In the genomic region with DNA sequence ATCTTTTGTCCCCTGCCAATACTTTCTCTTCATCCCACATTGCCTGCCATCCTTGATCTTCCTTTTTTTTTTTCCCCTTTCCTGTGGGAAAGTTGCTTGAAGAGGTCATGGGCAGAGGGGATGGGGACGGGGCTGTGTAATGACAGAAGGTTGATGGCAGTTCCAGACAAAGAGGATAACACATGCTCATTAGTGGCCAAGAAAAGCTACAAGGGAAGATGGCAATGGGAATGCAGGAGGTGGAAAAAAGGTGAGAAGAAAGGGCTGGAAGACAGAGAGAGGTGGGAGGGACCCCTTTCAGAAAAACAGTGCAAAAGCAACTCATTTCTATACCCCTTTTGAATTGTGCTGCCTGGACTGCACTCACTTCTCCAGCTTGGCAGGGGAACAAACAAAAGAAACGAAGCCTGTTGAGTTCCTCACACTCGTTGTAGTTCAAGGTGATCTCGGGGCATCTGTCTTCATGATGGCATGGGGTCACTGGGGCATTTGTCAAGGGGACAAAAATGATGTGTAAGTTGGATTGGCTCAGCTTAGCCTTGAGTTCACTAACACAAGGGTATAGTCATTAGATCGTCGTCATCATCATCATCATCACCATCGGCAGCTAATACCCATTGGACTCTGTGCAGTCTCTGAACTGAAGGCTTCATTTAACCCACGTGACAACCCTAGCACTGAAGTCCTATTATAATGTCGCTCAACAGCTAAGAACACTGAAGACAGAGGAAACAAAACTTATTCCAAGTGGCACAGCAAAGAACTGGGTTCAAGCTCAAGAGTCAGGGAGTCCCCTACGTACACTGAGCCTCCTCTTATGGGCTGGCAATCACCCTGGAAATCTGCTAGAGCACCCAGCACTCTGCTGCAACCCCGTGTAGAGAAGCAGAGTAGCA, we compare ENCODE assay signal across 8 mouse cellular contexts. TPM values are rescaled to one million over a fixed set of nuclear protein-coding genes. Genes with fewer than 3 reads are reported as not detected.
A peak's percentile ranks its signal among the peaks of the same experiment; 100 is the strongest.
DNase-seq lines count a peak whose midpoint lies in the region; ATAC-seq and TF ChIP-seq lines count a peak whose summit lies in the region.
"Had no signal": no experiment of that assay in that cellular context is flagged by ENCODE, and none has a peak within 500 bp of the region (broad histone marks: within the 10 kb centered on the region; RNA-seq: fewer than 3 reads in every experiment).

No protein-coding gene starts in this region.

- WGBS in liver, adult 2 months, result 66% methylated on average over 11 of the region's 11 CpGs
- 34% methylated on average over 11 of the region's 11 CpGs for WGBS in hindbrain, embryonic 10.5 days
- WGBS in stomach, postnatal 0 days, result 72% methylated on average over 11 of the region's 11 CpGs

- no peak for TF ChIP-seq CTCF in liver, adult 2 months (IDR thresholded peaks at IDR 0.05; ENCODE audit: low read depth, low read length)
- no peak for TF ChIP-seq CTCF in stomach, postnatal 0 days (IDR thresholded peaks at IDR 0.05; ENCODE audit: low read depth)

- peak overlapping the region; percentile 82 for H3K27ac ChIP-seq in liver, adult 2 months (replicated peaks; ENCODE audit: insufficient read depth, low read depth, low read length)
- H3K27ac ChIP-seq in hindbrain, embryonic 10.5 days, result peak overlapping the region; percentile 100
- peak overlapping the region; percentile 93 for H3K27ac ChIP-seq in stomach, postnatal 0 days (replicated peaks)
- H3K27ac ChIP-seq: limb, embryonic 15.5 days had no signal

- no peak overlapping the region for H3K4me2 ChIP-seq in stomach, postnatal 0 days (replicated peaks; ENCODE audit: low read depth)
- H3K4me2 ChIP-seq: limb, embryonic 15.5 days had no signal

- ATAC-seq in stomach, postnatal 0 days (ENCODE audit: low FRiP score, low TSS enrichment), result no peak

- no peak overlapping the region for H3K9ac ChIP-seq in liver, adult 2 months (ENCODE audit: low read depth, low read length)
- H3K9ac ChIP-seq in stomach, postnatal 0 days (ENCODE audit: low read length), result 0 out of 2 replicates have a peak overlapping the region, but pooled peaks have one; percentile 13
- H3K9ac ChIP-seq: limb, embryonic 15.5 days had no signal

- DNase-seq in liver, adult 2 months (ENCODE audit: extremely low read depth, low read depth, low spot score), result peak; percentile 29
- DNase-seq in liver, result no peak
- no peak for DNase-seq in hindbrain, embryonic 10.5 days (ENCODE audit: low spot score)
- DNase-seq in mesoderm, embryonic 11.5 days (ENCODE audit: low read depth, low spot score), result peak; percentile 54
- DNase-seq in stomach, postnatal 0 days (ENCODE audit: low spot score), result no peak
- DNase-seq in right cerebral cortex, adult 2 months (ENCODE audit: low spot score in 2 of 2), result no peak
- DNase-seq in thymus, adult 18-20 months, result no peak

- H3K4me3 ChIP-seq in liver, adult 2 months (ENCODE audit: insufficient read depth, low read depth, low read length), result no peak overlapping the region
- peak overlapping the region; percentile 41 for H3K4me3 ChIP-seq in hindbrain, embryonic 10.5 days
- no peak overlapping the region for H3K4me3 ChIP-seq in stomach, postnatal 0 days (ENCODE audit: low read depth, low read length)
- H3K4me3 ChIP-seq: limb, embryonic 15.5 days had no signal

- H3K79me2 ChIP-seq in liver, adult 2 months (ENCODE audit: control insufficient read depth, insufficient read depth, low read length), result peaks cover 8% of the 10 kb centered on the region

- H3K4me1 ChIP-seq in liver, adult 2 months (ENCODE audit: control insufficient read depth, insufficient read depth, low read length), result peaks cover 32% of the 10 kb centered on the region
- peaks cover 85% of the 10 kb centered on the region for H3K4me1 ChIP-seq in hindbrain, embryonic 10.5 days (replicated peaks)
- H3K4me1 ChIP-seq in stomach, postnatal 0 days (replicated peaks; ENCODE audit: control insufficient read depth, insufficient read depth), result 0 out of 2 replicates have a peak, but pooled peaks cover 7% of the 10 kb centered on the region

- no peaks in the 10 kb centered on the region for H3K36me3 ChIP-seq in liver, adult 2 months (ENCODE audit: control insufficient read depth, insufficient read depth, low read length)
- H3K36me3 ChIP-seq in hindbrain, embryonic 10.5 days, result peaks cover 66% of the 10 kb centered on the region
- H3K36me3 ChIP-seq in stomach, postnatal 0 days (ENCODE audit: control insufficient read depth, insufficient read depth, low read length), result peaks cover 3% of the 10 kb centered on the region; the same call in 1 of the 2 replicates

- TF ChIP-seq POLR2A in liver, adult 2 months (IDR thresholded peaks at IDR 0.05; ENCODE audit: extremely low read depth, insufficient read depth, low read length), result no peak

- no peaks in the 10 kb centered on the region for H3K9me3 ChIP-seq in hindbrain, embryonic 10.5 days
- H3K9me3 ChIP-seq in stomach, postnatal 0 days (ENCODE audit: control insufficient read depth, low read length), result no peaks in the 10 kb centered on the region
- H3K9me3 ChIP-seq: limb, embryonic 15.5 days had no signal

- TF ChIP-seq EP300 in stomach, postnatal 0 days (optimal IDR thresholded peaks at IDR 0.05), result no peak

- no peaks in the 10 kb centered on the region for H3K27me3 ChIP-seq in liver, adult 2 months (ENCODE audit: control insufficient read depth, insufficient read depth, low read length)
- no peaks in the 10 kb centered on the region for H3K27me3 ChIP-seq in hindbrain, embryonic 10.5 days (ENCODE audit: insufficient read depth, poor library complexity, severe bottlenecking)
- no peaks in the 10 kb centered on the region for H3K27me3 ChIP-seq in stomach, postnatal 0 days (ENCODE audit: control insufficient read depth, insufficient read depth, low read length)
- H3K27me3 ChIP-seq: limb, embryonic 15.5 days had no signal

RNA-seq across cellular contexts. Expression of a gene that starts 11.3 kb away (rescaled TPM):
- 1.8 and 3.8 TPM in 2 replicates for total RNA-seq in liver, adult 2 months (2014; rRNA removed)
- 6.5 and 7.2 TPM in 2 replicates for polyA plus RNA-seq in liver, adult 2 months (2012; rRNA removed)
- polyA plus RNA-seq in hindbrain, embryonic 10.5 days (2016; fragmentation: Nextera tagmentation; extraction: Ambion mirVana), result 56.5 and 65.2 TPM in 2 replicates
- polyA plus RNA-seq in stomach, postnatal 0 days (2015; fragmentation: Nextera tagmentation; extraction: Ambion mirVana), result 6.2 and 7.1 TPM in 2 replicates

RNA-seq across cellular contexts. Expression of a gene that starts 29.3 kb away (rescaled TPM):
- total RNA-seq in liver, adult 2 months (2014; rRNA removed), result 27.1 and 30.9 TPM in 2 replicates
- polyA plus RNA-seq in liver, adult 2 months (2012; rRNA removed), result 6.1 and 7.4 TPM in 2 replicates
- 0.24 and 0.35 TPM in 2 replicates for polyA plus RNA-seq in hindbrain, embryonic 10.5 days (2016; fragmentation: Nextera tagmentation; extraction: Ambion mirVana)
- 0.71 and 0.84 TPM in 2 replicates for polyA plus RNA-seq in stomach, postnatal 0 days (2015; fragmentation: Nextera tagmentation; extraction: Ambion mirVana)

RNA-seq across cellular contexts. Expression of a gene that starts 55.6 kb away (rescaled TPM):
- total RNA-seq in liver, adult 2 months (2014; rRNA removed), result 2.3 and 2.4 TPM in 2 replicates
- 0.12 and 0.24 TPM in 2 replicates for polyA plus RNA-seq in liver, adult 2 months (2012; rRNA removed)
- polyA plus RNA-seq in hindbrain, embryonic 10.5 days (2016; fragmentation: Nextera tagmentation; extraction: Ambion mirVana), result 15.3 and 20.2 TPM in 2 replicates
- polyA plus RNA-seq in stomach, postnatal 0 days (2015; fragmentation: Nextera tagmentation; extraction: Ambion mirVana), result 8.2 TPM in 2 replicates

Comparison
In these comparisons a context has a peak if more than half of its experiments do, and no peak if none do; other contexts are left out.
1. DNase-seq: peak in liver, adult 2 months (single experiment) and mesoderm, embryonic 11.5 days (single experiment); none in liver (single experiment), hindbrain, embryonic 10.5 days (single experiment), stomach, postnatal 0 days (single experiment), right cerebral cortex, adult 2 months (0 of 2) and thymus, adult 18-20 months (0 of 2).
2. Peak in every context shown above with its lines, with median percentiles within 50 percentile points of each other: H3K27ac ChIP-seq.